Mouse (Mus musculus): ENCODE measurements at regions not wholly inside any gene's neighbourhood (a gene's known extent, or its start where the extent isn't known, plus 50 kb on each side); places are given as distances from the start of the nearest gene placed in this dataset.

DNA sequence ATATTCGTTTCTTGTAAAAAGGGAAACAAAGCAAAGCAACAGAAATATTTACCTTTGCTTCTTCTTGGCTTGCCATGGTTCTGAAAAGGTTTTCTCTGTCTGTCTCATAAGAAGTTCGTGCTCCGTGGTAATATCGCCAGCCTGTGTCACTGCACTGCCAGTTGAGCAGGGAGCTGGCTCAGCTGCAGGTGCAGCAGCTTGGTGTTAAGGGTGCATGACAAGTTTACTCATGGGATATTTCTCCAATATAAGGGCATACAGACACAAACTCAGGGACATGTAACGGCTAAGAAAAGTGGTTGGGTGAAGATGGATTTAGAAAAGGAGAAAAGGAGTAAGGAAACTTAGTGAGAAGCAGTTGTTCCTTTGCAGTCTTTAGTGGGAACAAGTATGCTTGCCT, 533.5 kb upstream of the Zic4 start:
- no peak for DNase-seq

- DNase-seq = no peak
Measured at GRCm38 (mm10) chr9:90830704-90831103, 531.5 kb upstream of the Zic4 start.

DNA sequence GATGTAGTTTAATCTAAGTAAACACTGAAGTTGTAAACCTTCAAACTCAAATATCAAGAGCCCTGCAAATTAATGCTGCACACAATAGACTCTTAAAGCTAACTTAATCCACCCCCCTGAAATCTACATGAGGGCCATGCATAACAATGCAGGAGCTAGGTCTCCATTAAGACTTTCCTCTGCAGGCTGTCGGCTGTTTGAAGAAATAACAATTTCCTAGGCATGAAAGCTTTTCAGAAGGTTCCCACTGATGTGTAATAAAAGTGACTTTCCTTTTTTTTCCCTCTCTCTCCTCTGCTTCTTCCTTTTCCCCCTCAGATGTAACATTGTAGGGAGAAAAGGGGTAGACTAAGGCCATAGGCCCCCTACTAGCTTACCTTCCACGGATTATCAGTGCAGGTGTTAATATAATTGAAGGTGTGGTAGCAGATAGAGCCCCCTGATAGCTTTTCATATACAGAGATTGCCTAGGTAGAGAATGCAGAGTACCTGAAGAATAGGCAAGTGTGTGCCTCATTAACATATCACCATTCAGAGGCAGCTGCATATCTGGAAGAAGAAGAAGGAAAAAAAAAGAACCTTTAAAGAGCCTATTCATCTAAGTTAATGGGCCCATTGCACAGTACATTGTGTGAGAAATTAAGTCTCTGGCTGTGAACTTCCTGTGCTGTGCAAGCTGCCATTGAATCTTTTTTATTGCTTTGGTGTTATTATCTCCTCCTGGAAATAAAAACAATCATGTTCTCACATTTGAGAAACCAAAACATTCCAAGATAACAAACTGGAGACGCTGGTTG, 528.3 kb upstream of the Zic4 start:
- no peak for DNase-seq

DNA sequence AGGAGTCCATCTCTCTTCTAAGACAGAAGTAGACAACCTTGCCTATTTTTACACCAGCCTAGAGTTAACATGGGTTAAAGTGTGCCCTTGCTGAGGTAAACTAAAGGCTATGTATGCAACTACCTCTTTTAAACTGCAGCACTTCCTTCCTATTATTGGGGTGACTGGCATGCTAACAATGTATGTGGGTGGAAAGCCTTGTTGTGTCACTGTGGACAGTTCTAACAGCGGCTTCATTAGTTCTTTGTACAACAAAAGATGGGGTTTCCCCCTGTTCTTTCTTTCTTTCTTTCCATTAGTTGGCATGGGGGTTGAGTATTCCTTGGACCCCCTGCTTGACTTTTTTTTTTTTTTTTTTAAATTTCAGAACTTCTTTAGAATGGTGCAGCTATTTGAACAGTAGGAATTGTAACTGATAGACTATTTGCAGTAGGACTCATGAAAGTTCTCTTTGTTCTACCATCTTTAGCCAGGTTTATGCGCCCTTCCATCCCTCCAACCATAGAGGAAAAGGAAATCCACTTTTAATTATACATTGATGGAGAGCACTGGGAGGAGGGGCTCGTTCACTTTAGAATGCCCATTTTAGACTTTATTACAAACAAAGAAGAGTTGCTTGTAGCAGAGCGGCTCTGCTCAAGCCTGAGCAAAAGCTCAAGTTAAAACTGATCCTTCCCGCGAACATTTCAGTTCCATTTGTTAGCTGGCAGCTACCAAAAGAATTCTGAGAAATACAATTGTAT, 523.9 kb upstream of the Zic4 start:
- no peak for DNase-seq

DNA sequence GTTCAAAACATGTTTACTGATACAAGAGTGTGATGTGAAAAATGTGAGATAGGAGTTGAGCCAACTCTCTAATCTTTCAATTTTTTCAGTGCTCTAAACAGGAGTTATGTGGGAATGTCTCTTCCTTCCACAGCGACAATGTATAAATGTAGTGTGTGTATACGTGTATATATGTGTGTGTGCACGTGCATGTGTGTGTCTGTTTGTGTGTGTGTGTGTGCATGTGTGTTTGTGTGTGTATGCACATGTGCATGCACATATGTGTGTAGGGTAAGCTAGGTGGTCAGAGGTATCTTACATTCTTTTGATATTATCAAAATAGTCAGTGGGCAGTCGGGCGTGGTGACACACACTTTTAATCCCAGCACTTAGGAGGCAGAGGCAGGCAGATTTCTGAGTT, 511.2 kb upstream of the Zic4 start:
- DNase-seq = no peak

DNA sequence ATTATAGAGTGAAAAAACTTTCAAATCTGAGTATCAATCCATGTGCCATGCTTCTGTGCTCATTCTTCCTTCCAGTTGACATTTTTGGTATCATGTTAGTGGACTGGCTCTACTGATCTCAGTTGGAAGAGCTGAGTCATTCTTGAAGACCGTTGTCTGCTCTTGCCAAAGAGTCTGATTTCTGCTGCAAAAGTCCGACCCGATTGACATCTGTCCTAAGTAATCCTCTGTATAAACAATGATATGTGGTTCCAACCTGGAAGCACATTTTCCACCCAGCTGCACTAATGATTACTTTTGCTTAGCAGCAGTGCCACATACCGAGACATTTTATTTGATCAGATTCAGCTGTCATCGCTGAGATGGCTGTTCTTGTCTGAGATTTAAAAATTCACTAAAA, 490.6 kb upstream of the Zic4 start:
- no peak for DNase-seq

DNA sequence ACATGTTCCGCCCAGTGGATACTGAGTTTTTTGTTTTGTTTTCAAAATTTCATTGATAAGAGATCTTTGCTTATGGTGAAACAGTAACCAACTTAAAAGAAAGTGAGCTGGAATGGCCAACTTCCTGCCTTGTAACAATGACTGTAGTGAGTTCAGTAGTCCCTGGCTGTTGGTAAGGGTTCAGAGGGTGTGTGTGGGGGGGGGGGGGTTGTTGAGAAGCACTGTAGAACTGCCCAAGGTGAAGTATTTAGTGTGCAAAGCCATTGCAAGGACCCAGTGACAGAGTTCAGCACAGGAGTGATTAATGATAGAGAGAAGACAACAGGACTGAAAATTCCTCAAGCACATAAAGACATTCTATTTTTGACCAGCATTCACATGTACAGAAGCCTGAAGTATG, 477.7 kb upstream of the Zic4 start:
- DNase-seq = no peak

DNA sequence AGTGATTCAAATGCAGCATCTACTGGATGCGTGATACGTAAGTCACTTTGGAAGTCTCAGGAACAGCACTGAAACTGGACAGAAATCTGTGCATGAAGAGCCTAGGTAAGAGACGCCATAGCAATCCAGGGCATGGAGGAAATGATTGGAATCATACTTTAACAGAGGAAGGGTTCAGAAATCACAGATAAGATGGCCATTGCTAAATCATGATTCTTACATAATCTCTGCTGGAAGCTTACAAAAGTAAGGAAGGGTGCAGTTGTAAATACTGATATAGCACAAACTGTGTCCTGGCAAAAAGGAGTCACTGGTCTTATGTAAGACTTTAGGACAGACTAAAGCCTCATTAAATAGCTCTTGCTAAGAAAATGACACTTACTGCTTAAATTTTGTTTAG, 474.8 kb upstream of the Zic4 start:
- no peak for DNase-seq

- no peak for DNase-seq
Measured at GRCm38 (mm10) chr9:90890801-90891200, 471.4 kb upstream of the Zic4 start.

GRCm38 (mm10) chr9:90892816-90893215, 469.4 kb upstream of the Zic4 start:
- DNase-seq = no peak

GRCm38 (mm10) chr9:90903557-90903956, 458.7 kb upstream of the Zic4 start:
- DNase-seq = no peak

DNA sequence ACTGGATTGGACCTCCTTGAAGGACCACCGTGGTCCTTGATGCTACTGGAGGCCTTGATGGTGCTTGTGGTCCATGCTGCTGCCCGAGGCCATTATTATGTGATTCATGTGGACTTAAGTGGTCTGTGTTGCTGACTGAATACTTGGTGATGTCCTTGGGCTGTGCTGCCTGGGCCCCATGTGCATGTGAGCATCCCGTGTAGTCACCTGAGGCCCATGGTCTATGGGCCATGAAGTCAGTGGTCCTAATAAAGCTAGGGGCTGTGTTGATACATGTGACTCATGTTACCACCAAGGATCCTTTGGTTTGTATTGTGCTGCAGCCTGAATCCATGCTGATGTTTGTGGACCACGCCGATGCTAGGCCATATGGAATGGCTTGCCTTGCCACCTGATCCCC, 456.1 kb upstream of the Zic4 start:
- no peak for DNase-seq

- DNase-seq = no peak
Measured at GRCm38 (mm10) chr9:90906684-90907083, 455.5 kb upstream of the Zic4 start.

DNA sequence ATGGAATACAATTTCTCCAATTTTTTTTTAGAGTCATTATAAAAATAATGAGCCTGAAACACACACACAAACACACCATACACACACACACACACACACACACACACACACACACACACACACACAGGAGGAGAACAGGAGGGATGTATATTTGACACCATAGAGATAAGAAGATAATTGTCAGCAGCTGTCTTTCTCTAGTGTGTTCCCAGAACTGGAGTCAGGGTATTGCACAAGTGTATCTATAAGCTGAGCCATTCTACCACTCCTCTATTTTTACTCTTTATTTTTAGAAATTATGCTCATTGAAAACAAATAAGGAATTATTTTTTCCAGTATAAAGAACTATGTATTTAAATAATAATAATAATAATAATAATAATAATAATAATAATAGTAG, 407.6 kb upstream of the Zic4 start:
- DNase-seq = no peak

DNA sequence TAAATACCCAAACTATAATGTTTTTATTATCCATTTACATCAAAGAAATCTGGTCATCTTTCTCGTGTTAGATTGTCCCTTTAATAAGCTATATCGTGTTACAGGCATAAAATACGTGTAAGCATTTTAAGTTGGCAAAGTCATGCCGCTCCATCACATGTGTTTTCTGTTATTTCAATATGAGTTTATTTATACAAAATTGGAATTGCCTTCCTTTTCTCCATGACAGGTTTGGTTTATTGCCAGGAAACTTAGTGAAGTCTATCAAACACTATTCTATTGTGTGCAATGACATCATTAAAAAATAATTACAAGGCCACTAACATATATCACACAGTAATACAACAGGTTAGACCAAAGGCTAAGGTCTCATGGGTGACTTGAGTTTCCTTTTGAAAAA, 400.8 kb upstream of the Zic4 start:
- no peak for DNase-seq

DNA sequence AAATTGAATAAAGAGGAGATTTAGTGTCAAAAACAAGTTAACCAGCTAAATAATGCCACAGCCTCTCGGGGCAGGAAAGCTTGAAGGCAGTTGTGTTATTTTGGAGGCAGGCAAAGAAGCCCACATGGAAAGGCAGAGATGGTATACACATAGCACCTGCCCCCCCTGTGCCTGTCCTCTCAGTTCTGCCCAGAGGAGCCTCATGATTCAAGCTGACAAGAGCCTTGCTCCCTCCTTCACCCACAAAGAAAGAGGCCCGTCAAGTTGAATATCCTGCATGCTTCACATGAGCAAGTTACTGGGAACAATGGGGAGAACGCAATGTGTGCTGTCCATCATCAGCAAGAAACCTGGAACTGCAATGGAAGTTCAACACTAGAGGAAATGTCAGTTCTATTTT, 398.2 kb upstream of the Zic4 start:
- DNase-seq = no peak

GRCm38 (mm10) chr9:90978730-90979129, 383.5 kb upstream of the Zic4 start:
- DNase-seq = no peak

DNA sequence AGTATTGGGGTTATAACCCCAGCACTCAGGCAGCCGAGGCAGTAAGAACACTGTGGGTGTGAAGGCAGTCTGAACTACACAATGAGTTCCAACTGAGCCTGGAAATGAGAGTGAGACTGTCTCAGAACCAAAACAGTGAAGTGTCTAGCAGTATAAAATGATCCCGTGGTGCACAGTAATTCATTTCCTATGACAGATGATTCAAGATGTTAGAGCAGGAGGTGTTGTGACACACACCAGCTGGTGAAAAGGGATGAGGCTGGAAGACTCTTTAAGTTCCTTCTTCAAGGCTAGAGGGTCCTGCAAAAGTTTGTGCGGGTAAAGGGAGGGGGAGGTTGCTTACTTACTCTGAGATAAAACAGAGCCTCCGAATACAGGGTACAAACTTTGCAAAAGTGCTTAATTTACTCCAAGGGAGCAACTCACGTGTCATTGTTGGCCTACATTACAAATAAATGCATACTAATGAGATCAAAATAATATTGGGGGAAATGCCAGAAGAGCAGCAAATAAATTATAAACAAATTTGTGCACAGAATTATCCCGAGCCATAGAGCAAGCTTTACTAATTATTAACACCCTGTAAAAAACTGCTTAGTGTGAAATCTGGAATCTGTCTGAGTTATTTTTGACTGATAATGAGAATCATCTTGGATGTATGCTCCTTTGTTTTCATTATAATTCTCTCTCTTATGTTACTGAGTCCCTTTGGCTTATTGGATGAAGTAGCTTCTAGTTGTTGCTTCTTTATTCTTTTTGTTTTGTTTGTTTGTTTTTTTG, 382.0 kb upstream of the Zic4 start:
- no peak for DNase-seq

GRCm38 (mm10) chr9:90999178-90999577, 363.0 kb upstream of the Zic4 start:
- no peak for DNase-seq

DNA sequence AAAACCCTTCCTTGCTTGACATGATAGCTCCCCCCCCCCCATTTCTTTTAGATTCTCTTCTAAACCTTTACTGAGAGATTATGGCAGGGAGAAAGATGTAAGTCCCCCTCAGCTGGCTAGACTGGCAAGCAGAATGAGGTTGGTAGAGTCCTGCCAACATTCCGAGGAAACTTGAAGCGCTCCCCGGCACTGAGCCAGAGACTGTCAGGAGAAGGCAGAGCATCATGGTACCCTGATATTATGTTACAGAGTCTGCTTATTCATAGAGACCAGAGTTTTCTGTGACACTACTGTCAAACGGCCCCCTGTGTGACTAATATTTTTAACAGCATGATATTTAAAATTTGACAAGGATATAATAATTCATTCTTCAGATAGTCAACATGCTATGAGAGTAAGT, 358.0 kb upstream of the Zic4 start:
- no peak for DNase-seq

DNA sequence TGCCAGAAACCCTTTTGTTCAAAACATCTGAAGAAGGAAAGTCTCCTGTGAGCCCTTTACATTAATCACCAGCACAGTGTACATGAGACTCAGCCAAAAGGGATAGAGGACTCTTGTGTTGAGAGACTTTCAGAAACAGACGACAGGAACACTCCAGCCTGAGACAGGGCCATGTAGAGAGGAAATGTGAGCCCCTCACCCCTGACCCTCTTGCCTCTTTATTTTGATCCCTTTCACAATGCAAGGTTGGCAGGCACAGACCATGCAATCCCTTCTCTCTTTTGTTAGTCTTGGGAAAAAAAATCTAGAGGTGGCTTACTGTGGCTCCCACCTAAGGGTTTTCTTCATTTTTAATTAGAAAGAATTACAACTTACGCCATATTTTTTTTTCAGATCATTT, 321.7 kb upstream of the Zic4 start:
- no peak for DNase-seq

DNA sequence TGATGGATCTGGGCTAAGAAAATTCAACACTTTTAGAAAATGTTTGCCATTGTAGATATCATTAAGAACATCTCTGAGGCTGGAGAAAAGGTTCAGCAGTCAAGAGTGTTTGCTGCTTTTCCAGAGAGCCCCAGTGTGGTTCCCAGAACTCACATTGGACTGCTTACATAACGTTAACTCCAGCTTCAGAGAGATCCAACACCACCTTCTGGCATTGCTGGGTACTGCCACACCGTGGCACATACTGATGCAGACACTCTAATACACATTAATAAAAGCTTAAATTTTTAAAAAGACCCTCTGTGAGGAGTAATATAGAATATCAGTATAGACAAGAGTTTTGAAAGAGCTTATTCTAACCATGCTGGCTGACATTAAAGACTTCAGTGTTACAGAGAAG, 313.6 kb upstream of the Zic4 start:
- DNase-seq = no peak

GRCm38 (mm10) chr9:91053065-91053793, 309.0 kb upstream of the Zic4 start:
- DNase-seq = no peak

Data from heart, postnatal 4 days (tissue).